ENCODE assay signal across 17 mouse cellular contexts in genomic region chr9:66930351-66930750, GRCm38 (mm10).
"Had no signal": no experiment of that assay in that cellular context is flagged by ENCODE, and none has a peak within 500 bp of the region (broad histone marks: within the 10 kb centered on the region; RNA-seq: fewer than 3 reads in every experiment).

No protein-coding gene starts in this region.

- H3K36me3 ChIP-seq: lung, embryonic 15.5 days; midbrain, embryonic 13.5 days; midbrain, embryonic 15.5 days; neural tube, embryonic 12.5 days; stomach, embryonic 15.5 days had no signal

- H3K27ac ChIP-seq: lung, embryonic 15.5 days; macrophage; midbrain, embryonic 13.5 days; midbrain, embryonic 15.5 days; neural tube, embryonic 12.5 days; stomach, embryonic 15.5 days; stomach, postnatal 0 days had no signal

- H3K27me3 ChIP-seq: lung, embryonic 15.5 days; megakaryocyte, embryonic 14.5 days; midbrain, embryonic 13.5 days; midbrain, embryonic 15.5 days; neural tube, embryonic 12.5 days; stomach, embryonic 15.5 days had no signal

- H3K4me2 ChIP-seq: lung, embryonic 15.5 days; midbrain, embryonic 11.5 days; midbrain, embryonic 13.5 days; midbrain, embryonic 15.5 days; neural tube, embryonic 12.5 days; stomach, embryonic 15.5 days had no signal

- H3K9me3 ChIP-seq: lung, embryonic 15.5 days; megakaryocyte, embryonic 14.5 days; midbrain, embryonic 13.5 days; midbrain, embryonic 15.5 days; neural tube, embryonic 12.5 days; stomach, embryonic 15.5 days had no signal

- H3K4me3 ChIP-seq: lung, embryonic 15.5 days; megakaryocyte, embryonic 14.5 days; midbrain, embryonic 13.5 days; midbrain, embryonic 15.5 days; neural tube, embryonic 12.5 days; stomach, embryonic 15.5 days had no signal

- H3K9ac ChIP-seq: lung, embryonic 15.5 days; midbrain, embryonic 13.5 days; midbrain, embryonic 15.5 days; neural tube, embryonic 12.5 days; stomach, embryonic 15.5 days had no signal

- DNase-seq: lung, adult 2 months; lung, postnatal 14 days; lung, postnatal 36 days; right cerebral cortex, postnatal 14 days; thymus, adult 2 months; thymus, postnatal 25 days; thymus, postnatal 4 days had no signal

- H3K4me1 ChIP-seq: lung, embryonic 15.5 days; stomach, embryonic 15.5 days had no signal

- ATAC-seq: lung, postnatal 0 days; midbrain, embryonic 13.5 days; midbrain, embryonic 15.5 days had no signal
